Mouse (Mus musculus): ENCODE measurements around the gene Rheb.
"Not testable (repeated sequence)": the region's sequence is repeated elsewhere in the genome, so short reads cannot be mapped to it uniquely, and the experiment has no call there.

The Rheb gene

GRCm38 (mm10) chr5:24842274-24843102, at the start of gene Rheb:
Rheb (minus strand) TSS chr5:24842624.
- peak; percentile 98 to 99 for DNase-seq

- no peak for DNase-seq
Measured at GRCm38 (mm10) chr5:24889860-24890259, 47.4 kb upstream of the Rheb start.

- DNase-seq: no peak
Measured at GRCm38 (mm10) chr5:24888874-24889591, 46.6 kb upstream of the Rheb start.

GRCm38 (mm10) chr5:24887271-24887670, 44.8 kb upstream of the Rheb start:
- no peak for DNase-seq

- no peak for DNase-seq
Measured at GRCm38 (mm10) chr5:24878713-24879112, 36.3 kb upstream of the Rheb start.

- DNase-seq: peak in 1 of 2 experiments; percentile 19
Measured at GRCm38 (mm10) chr5:24877836-24878624, 35.6 kb upstream of the Rheb start.

- no peak for DNase-seq
Measured at GRCm38 (mm10) chr5:24876653-24877052, 34.2 kb upstream of the Rheb start.

- DNase-seq: no peak
Measured at GRCm38 (mm10) chr5:24874111-24874510, 31.7 kb upstream of the Rheb start.

- no peak for DNase-seq
Measured at GRCm38 (mm10) chr5:24873221-24873620, 30.8 kb upstream of the Rheb start.

GRCm38 (mm10) chr5:24871276-24871675, 28.9 kb upstream of the Rheb start:
- DNase-seq: peak in 1 of 2 experiments; percentile 24

- DNase-seq: no peak
Measured at GRCm38 (mm10) chr5:24869796-24870289, 27.4 kb upstream of the Rheb start.

- DNase-seq: no peak
Measured at GRCm38 (mm10) chr5:24863804-24864203, 21.4 kb upstream of the Rheb start.

GRCm38 (mm10) chr5:24861449-24861930, 19.1 kb upstream of the Rheb start:
- no peak for DNase-seq

- peak; percentile 12 to 24 for DNase-seq
Measured at GRCm38 (mm10) chr5:24860635-24861448, 18.4 kb upstream of the Rheb start.

GRCm38 (mm10) chr5:24859771-24860540, 17.5 kb upstream of the Rheb start:
- DNase-seq: no peak

GRCm38 (mm10) chr5:24854827-24855600, 12.6 kb upstream of the Rheb start:
- no peak for DNase-seq

GRCm38 (mm10) chr5:24854256-24854655, 11.8 kb upstream of the Rheb start:
- no peak for DNase-seq

GRCm38 (mm10) chr5:24848261-24848660, 5.8 kb upstream of the Rheb start:
- DNase-seq: not testable (repeated sequence)

GRCm38 (mm10) chr5:24843841-24844240, 1.4 kb upstream of the Rheb start:
- no peak for DNase-seq

- no peak for DNase-seq
Measured at GRCm38 (mm10) chr5:24843103-24843475, 665 bp upstream of the Rheb start.
